Mouse (Mus musculus) embryonic facial prominence, embryonic 10.5 days (tissue): ENCODE measurements around the gene Fam222b. TPM values are rescaled to one million over a fixed set of nuclear protein-coding genes. Genes with fewer than 3 reads are reported as not detected.
"Not testable (repeated sequence)": the region's sequence is repeated elsewhere in the genome, so short reads cannot be mapped to it uniquely, and the experiment has no call there.

Source experiments
- DNase-seq: peaks from one replicate; pipeline ENCODE4 v3.0.0-alpha.2; 2017; ENCODE audit warnings: low spot score
- H3K27ac ChIP-seq: fragments of 300-500 bp; sonication (generic); replicated peaks from 2 replicates; pipeline ENCODE4 v1.5.1; 2016; ENCODE audit warnings: mild to moderate bottlenecking
- H3K27me3 ChIP-seq: fragments of 300-500 bp; sonication (generic); replicated peaks from 2 replicates; pipeline ENCODE4 v1.6.1; 2016; ENCODE audit warnings: low read depth, mild to moderate bottlenecking; ENCODE audit not compliant: poor library complexity, severe bottlenecking
- H3K36me3 ChIP-seq: fragments of 300-500 bp; sonication (generic); replicated peaks from 2 replicates; pipeline ENCODE4 v1.6.1; 2016; ENCODE audit warnings: mild to moderate bottlenecking, moderate library complexity
- H3K4me1 ChIP-seq: fragments of 300-500 bp; sonication (generic); 2 replicates; pipeline ENCODE4 v1.6.1; 2016
- H3K4me3 ChIP-seq: fragments of 300-500 bp; sonication (generic); 2 replicates; pipeline ENCODE4 v1.5.1; 2016; ENCODE audit warnings: mild to moderate bottlenecking, moderate library complexity
- H3K9me3 ChIP-seq: fragments of 300-500 bp; sonication (generic); 2 replicates; pipeline ENCODE4 v1.6.1; 2016; ENCODE audit warnings: mild to moderate bottlenecking
- WGBS: fragments of 180-500 bp; shearing (Covaris S2); methylation state at CpG from one replicate; pipeline ENCODE4 v1.1.7; 2016; 5-methylcytosine and 5-hydroxymethylcytosine counted together
- polyA plus RNA-seq: library from polyadenylated mRNA; unstranded; fragments of >200 nt; fragmentation: Nextera tagmentation; extraction: Ambion mirVana; gene quantifications from 2 replicates; pipeline ENCODE4 v1.2.1, GENCODE M21; 2016

Gene Fam222b
- 28.2 and 29.9 TPM in 2 replicates for polyA plus RNA-seq

DNA sequence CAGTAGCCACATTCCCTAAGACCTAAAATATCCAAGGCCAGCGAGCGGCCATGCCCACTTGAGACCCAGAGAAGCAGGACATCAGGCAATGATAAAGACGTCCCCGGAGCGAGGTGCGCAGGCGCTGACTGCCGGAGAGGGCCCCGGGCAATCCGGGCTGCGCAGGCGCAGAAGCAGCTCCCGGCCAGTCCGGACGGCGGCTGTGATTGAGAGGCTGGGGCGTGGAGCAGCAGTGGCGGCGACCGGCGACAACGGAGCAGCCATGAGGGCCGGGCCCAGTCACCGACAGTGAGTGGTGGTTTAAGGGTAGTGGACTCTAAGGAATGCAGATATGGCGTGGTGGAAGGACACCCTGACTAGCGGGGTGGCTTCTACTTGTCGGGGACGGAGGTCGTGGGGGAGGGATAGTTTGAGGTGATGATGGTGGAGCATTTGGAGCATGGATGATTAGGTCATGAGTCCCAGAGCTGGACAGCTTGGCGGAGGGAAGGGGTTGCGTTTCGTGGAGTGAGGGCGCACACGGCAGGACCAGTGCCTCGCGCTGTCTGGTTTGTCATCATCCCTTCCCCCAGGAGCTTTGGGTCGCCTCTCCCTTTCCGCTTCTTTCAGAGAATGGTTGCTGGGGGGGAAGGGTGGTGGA lies at the start of gene Fam222b:
Gene Fam222b, plus strand, starts transcription at position 157 of the 640 bp plus-strand sequence.
- Histone ChIP-seq H3K4me1 (peaks cover 26% of the 10 kb centered on the region), H3K4me3 (peak within 1 kb of the TSS; percentile 81), H3K27me3 (no peaks in the 10 kb centered on the region), H3K27ac (peak within 1 kb of the TSS; percentile 90), H3K9me3 (no peaks in the 10 kb centered on the region), H3K36me3 (peaks cover 15% of the 10 kb centered on the region)
- WGBS: under 1% methylated on average over 38 of the region's 38 CpGs
- DNase-seq: peak; percentile 95

DNA sequence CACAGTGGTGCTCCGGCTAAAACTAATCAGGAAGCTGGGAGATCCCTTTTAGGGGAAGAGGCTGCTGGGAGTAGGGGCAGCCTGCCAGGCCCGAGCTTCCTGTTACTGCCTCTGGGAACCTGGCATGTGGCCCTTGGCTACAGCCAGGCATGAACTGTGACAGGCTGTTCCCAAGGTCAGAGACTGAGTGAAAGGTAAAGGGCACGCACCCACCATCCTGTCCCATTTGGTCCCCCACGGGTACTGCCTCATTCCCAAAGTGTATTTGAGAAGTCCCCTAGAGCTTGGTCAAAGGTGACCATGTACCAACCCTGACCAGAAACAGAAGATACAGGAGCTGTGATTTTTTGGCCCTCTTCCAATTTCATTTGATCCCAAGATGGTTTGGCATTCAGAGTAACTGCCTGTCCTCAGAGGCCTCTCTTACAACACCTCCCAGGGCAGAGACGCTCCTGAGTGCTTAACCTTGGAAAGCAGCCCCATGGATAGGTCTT lies 49.7 kb upstream of the Fam222b start:
- Histone ChIP-seq H3K27ac (no peak overlapping the region), H3K4me3 (no peak overlapping the region), H3K36me3 (peaks cover 69% of the 10 kb centered on the region), H3K4me1 (0 out of 2 replicates have a peak, but pooled peaks cover 5% of the 10 kb centered on the region), H3K9me3 (peaks cover 4% of the 10 kb centered on the region; the same call in 1 of the 2 replicates), H3K27me3 (no peaks in the 10 kb centered on the region)
- DNase-seq: no peak
- 86% methylated on average over 5 of the region's 5 CpGs for WGBS

DNA sequence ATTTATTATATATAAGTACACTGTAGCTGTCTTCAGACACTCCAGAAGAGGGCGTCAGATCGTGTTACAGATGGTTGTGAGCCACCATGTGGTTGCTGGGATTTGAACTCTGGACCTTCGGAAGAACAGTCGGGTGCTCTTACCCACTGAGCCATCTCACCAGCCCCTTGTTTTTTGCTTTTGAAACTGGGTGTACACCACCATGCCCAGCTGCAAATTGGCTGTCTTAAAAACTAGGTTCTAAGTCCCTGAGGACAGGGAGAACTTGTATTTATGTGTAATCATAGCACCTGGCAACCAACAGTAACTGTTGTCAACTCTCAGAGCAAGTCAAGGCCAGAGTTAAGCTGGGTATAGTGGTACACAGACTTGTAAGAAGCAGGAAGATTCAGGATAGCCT lies 45.8 kb upstream of the Fam222b start:
- not testable (repeated sequence) for DNase-seq, H3K4me1 ChIP-seq, H3K9me3 ChIP-seq, H3K27me3 ChIP-seq, H3K4me3 ChIP-seq, H3K27ac ChIP-seq
- WGBS: 87% methylated on average over 4 of the region's 4 CpGs
- peaks cover 68% of the 10 kb centered on the region for H3K36me3 ChIP-seq

DNA sequence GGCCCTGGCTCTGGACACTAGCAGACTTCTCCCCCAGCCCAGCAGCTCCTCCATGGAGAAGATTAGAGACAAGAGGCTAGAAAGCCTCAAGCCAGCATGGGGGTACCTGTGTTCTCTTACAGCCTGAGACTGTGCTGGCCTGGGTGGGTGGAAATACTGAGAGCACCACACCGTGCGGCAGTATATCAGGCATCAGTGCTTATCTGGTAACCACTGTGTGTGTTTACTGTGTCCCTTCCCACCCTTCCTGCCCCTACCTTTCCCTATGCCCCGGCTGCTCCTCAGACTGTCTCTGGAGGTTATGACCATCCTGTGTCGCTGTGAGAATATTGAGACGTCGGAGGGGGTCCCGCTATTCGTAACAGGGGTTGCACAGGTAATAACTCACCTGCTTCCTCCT lies 41.4 kb upstream of the Fam222b start:
- H3K36me3 ChIP-seq: peaks cover 89% of the 10 kb centered on the region
- 94% methylated on average over 8 of the region's 8 CpGs for WGBS
- H3K27me3 ChIP-seq: no peaks in the 10 kb centered on the region
- no peaks in the 10 kb centered on the region for H3K4me1 ChIP-seq
- no peak overlapping the region for H3K27ac ChIP-seq
- H3K4me3 ChIP-seq: no peak overlapping the region
- no peak for DNase-seq
- H3K9me3 ChIP-seq: no peaks in the 10 kb centered on the region

DNA sequence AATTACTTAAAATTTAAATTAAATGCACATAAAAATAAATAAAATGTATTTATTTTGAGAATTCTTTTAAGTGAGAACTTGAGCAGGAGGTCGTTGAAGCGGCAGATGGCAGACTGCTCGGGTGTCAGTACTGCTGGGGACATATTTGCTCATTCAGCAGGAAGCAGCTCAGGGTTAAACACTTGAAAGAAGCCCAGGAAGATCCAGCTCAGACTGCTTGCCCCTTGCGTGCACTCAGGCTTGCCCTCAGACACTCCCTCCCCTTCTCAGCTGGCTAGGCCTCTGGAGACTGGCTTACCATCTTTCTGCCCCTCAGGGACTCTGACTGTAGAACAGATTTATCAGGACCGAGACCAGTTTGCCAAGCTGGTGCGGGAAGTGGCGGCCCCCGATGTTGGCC lies 37.5 kb upstream of the Fam222b start:
- Histone ChIP-seq H3K4me1 (peaks cover 3% of the 10 kb centered on the region), H3K4me3 (no peak overlapping the region), H3K27me3 (no peaks in the 10 kb centered on the region), H3K9me3 (no peaks in the 10 kb centered on the region), H3K36me3 (peaks cover 78% of the 10 kb centered on the region), H3K27ac (no peak overlapping the region)
- no peak for DNase-seq
- 84% methylated on average over 8 of the region's 8 CpGs for WGBS

DNA sequence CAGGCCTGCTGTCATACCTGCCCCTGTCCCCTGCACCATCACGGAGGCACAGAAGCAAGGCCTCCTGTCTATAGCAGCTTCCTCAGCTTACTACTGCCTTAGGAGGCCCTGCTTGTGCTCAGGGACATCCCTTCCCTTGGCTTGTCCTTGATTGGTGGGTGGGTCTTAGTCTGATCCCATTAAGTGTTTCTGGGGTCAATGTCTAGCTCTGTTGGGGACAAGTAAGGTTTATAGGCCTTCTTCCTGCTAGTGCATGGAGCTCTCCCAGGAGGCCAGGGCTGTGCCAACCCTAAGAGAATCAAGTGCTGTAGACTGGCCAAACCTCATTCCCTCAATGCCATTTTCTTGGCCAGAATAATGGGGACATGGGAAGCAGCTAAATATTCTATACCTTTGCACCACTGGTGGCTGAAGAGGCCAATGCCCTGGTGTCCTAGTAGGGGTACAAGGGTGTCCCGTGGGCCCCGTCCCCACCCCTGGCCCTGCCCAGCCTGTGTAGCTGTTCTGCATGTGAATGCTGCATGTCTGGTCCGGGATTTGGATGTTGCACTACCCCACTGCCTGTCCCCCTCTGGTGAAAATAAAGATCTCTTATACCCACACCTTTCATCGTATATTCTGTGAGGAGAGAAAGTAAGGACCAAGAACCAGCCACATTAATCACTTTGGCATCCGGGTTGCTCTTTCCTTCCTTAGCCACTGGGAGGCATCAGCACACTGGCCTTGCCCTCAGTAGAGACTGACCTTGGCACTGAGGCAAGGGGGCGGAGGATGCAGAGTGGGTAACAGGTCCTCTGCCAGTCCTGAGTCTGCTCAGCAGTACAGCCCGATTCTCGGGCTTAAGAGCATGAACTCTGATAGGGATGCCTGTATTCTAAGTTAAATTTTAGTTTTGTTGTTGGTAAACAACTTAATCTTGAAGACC lies 34.4 kb upstream of the Fam222b start:
- no peaks in the 10 kb centered on the region for H3K9me3 ChIP-seq
- WGBS: 65% methylated on average over 9 of the region's 9 CpGs
- no peak overlapping the region for H3K27ac ChIP-seq
- H3K4me3 ChIP-seq: no peak overlapping the region
- peaks cover 49% of the 10 kb centered on the region for H3K36me3 ChIP-seq
- H3K27me3 ChIP-seq: no peaks in the 10 kb centered on the region
- peaks cover 6% of the 10 kb centered on the region for H3K4me1 ChIP-seq
- DNase-seq: peak; percentile 60

DNA sequence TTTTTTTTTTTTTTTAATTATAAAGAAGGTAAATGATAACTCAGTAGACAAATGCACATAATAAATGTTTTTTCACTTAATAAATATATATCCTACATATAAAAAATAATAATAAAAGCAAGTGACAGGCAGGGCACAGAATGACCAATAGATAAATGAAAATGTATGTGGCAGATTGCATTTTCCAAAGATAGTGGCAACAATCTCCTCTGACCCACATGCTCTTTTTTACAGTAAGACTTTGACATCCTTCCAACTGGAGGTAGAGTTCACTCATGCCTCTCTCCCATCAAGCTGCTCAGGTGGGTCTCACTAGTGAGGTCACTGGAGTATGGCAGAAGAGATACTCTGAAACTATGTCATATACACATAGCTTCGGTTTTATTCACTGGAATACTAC lies 31.9 kb upstream of the Fam222b start:
- WGBS: 86% methylated on average over 1 of the region's 1 CpGs
- Histone ChIP-seq H3K27ac (no peak overlapping the region), H3K27me3 (no peaks in the 10 kb centered on the region), H3K4me3 (no peak overlapping the region), H3K9me3 (no peaks in the 10 kb centered on the region), H3K4me1 (peaks cover 6% of the 10 kb centered on the region), H3K36me3 (peaks cover 25% of the 10 kb centered on the region)
- no peak for DNase-seq

DNA sequence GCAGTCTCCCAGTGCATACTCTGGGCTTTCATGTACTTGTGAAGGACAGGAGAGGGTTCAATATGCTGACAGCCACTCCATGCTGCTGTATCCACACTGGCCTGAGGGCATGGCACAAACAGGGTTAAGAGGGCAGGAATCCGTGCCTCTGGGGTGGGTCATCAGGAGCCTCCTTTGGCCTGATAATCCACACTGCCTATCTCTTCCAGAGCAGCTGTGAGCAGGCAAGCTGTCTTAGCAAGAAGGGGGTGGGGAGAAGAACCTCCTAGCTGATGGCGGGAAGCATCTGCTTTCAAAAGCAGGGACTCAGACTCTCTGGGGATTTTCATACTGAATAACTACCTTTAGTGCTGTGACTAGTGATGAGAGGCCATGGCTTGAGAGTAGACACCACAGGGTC lies 28.6 kb upstream of the Fam222b start:
- DNase-seq: no peak
- no peak overlapping the region for H3K4me3 ChIP-seq
- H3K4me1 ChIP-seq: peaks cover 6% of the 10 kb centered on the region
- 49% methylated on average over 2 of the region's 2 CpGs for WGBS
- no peaks in the 10 kb centered on the region for H3K27me3 ChIP-seq
- H3K36me3 ChIP-seq: peaks cover 7% of the 10 kb centered on the region
- no peaks in the 10 kb centered on the region for H3K9me3 ChIP-seq
- H3K27ac ChIP-seq: no peak overlapping the region

DNA sequence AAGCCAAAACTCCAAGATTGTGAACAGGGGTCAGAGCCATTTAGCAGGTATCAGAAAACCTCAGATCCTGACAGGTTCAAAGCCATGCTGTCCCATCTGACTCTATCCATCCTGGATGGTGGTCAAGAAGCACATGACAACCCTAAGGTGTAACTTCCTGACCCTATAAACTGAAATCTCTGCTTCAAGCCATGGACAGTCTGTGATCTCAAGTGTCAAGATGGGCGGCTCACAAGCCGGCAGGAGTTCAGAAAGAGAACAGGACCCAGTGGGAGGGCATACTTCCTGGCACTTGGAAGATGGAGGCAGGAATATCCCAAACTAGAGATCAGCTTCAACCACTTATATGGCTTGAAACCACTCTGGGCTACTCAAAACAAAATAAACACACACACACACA lies 27.8 kb upstream of the Fam222b start:
- Histone ChIP-seq H3K4me1 (peaks cover 6% of the 10 kb centered on the region), H3K36me3 (peaks cover 12% of the 10 kb centered on the region), H3K9me3 (no peaks in the 10 kb centered on the region), H3K4me3 (no peak overlapping the region), H3K27ac (no peak overlapping the region), H3K27me3 (no peaks in the 10 kb centered on the region)
- DNase-seq: no peak
- WGBS: 68% methylated on average over 2 of the region's 2 CpGs

DNA sequence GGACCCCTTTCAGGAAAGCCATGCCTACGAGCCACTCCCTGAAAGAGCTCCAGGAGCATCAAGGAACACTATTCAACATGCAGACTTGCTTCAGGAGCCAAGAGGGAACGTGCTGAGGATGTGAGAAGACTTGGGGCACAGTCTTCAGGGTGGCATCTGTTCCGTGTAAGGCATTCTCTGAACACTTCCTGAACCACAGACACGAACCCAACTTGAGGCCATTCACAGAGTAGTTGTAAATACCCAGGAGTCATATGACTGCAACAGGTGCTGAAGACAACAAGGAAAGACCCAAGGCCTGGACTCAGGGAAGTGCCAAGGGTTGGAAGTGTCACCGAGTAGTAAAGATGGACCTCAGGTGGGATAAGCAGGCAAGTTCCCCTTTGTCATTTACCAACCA lies 26.9 kb upstream of the Fam222b start:
- WGBS: 74% methylated on average over 5 of the region's 5 CpGs
- no peaks in the 10 kb centered on the region for H3K27me3 ChIP-seq
- H3K9me3 ChIP-seq: no peaks in the 10 kb centered on the region
- no peak overlapping the region for H3K4me3 ChIP-seq
- no peak overlapping the region for H3K27ac ChIP-seq
- 0 out of 2 replicates have a peak, but pooled peaks cover 1% of the 10 kb centered on the region for H3K4me1 ChIP-seq
- H3K36me3 ChIP-seq: peaks cover 21% of the 10 kb centered on the region
- DNase-seq: no peak

DNA sequence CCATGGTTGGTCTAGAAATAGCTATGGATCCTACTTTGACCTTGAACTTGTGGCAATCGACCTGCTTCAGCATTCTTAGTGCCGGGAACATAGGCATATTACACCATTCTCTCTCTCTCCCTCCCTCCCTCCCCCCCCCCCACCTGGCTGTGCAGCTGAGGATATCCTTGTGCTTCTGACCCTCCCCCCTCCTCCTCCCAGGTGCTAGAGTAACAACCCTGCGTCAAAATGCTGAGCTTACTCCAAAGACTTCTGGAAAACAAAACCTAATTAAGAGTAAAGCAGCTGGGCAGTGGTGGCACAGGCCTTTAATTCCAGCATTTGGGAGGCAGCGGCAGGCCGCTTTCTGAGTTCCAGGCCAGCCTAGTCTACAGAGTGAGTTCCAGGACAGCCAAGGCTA lies 25.3 kb upstream of the Fam222b start:
- no peak for DNase-seq
- Histone ChIP-seq H3K9me3 (no peaks in the 10 kb centered on the region), H3K4me3 (no peak overlapping the region), H3K27me3 (no peaks in the 10 kb centered on the region), H3K27ac (0 out of 2 replicates have a peak overlapping the region, but pooled peaks have one; percentile 19), H3K36me3 (peaks cover 37% of the 10 kb centered on the region), H3K4me1 (0 out of 2 replicates have a peak, but pooled peaks cover 3% of the 10 kb centered on the region)
- WGBS: 88% methylated on average over 5 of the region's 5 CpGs

DNA sequence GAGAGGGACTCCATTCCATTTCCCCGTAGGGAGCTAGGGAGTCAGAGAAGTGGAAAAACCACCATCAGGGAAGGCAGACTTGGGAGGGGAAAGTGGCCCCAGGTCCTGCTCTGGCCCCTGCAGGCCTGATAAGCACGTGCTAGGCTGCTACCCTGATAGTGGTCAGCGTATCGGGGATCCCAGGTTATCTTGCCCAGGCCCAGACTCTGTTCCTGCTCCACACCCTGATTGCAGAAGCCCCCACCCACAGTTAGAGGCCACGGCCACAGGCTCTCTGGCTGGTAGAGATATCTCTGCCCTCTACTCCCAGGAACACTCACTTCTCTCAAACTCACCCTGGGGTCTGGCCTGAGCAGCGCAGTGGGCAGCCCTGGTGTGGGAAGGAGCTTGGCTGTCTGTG lies 24.8 kb upstream of the Fam222b start:
- no peaks in the 10 kb centered on the region for H3K27me3 ChIP-seq
- peaks cover 42% of the 10 kb centered on the region for H3K36me3 ChIP-seq
- H3K9me3 ChIP-seq: no peaks in the 10 kb centered on the region
- 0 out of 2 replicates have a peak, but pooled peaks cover 3% of the 10 kb centered on the region for H3K4me1 ChIP-seq
- no peak for DNase-seq
- no peak overlapping the region for H3K4me3 ChIP-seq
- whole genome bisulfite sequencing: 84% methylated on average over 6 of the region's 6 CpGs
- 0 out of 2 replicates have a peak overlapping the region, but pooled peaks have one; percentile 19 for H3K27ac ChIP-seq
